Mouse (Mus musculus) kidney, adult 2 months (tissue): ENCODE measurements around the gene C130050O18Rik. TPM values are rescaled to one million over a fixed set of nuclear protein-coding genes. Genes with fewer than 3 reads are reported as not detected.

Experiments
- DNase-seq: peaks from one replicate; pipeline ENCODE4 v3.0.0; 2021
- H3K27ac ChIP-seq: fragments of 200-500 bp; 2 replicates; pipeline ENCODE4 v1.5.1; 2012; ENCODE audit warnings: low read depth, low read length, control low read depth, inconsistent platforms; ENCODE audit not compliant: insufficient read depth
- H3K27me3 ChIP-seq: fragments of 200-500 bp; replicated peaks from 2 replicates; pipeline ENCODE4 v1.6.1; 2012; ENCODE audit warnings: mild to moderate bottlenecking, moderate library complexity, low read length, inconsistent platforms; ENCODE audit not compliant: control insufficient read depth, insufficient read depth
- H3K36me3 ChIP-seq: fragments of 200-500 bp; 2 replicates; pipeline ENCODE4 v1.6.1; 2012; ENCODE audit warnings: mild to moderate bottlenecking, moderate library complexity, low read length, inconsistent platforms; ENCODE audit not compliant: control insufficient read depth, insufficient read depth
- H3K4me1 ChIP-seq: fragments of 200-500 bp; 2 replicates; pipeline ENCODE4 v1.6.1; 2011; ENCODE audit warnings: low read length; ENCODE audit not compliant: control insufficient read depth, insufficient read depth
- H3K4me3 ChIP-seq: fragments of 200-500 bp; 2 replicates; pipeline ENCODE4 v1.5.1; 2011; ENCODE audit warnings: mild to moderate bottlenecking, low read depth, low read length, control low read depth; ENCODE audit not compliant: insufficient read depth
- CTCF ChIP-seq: fragments of 200-500 bp; conservative IDR thresholded peaks from 2 replicates; pipeline ENCODE4 v1.5.1; 2011; ENCODE audit warnings: low read depth, mild to moderate bottlenecking, control low read depth, low read length, moderate library complexity, mixed read lengths; ENCODE audit not compliant: insufficient read depth, insufficient read length
- POLR2A ChIP-seq: fragments of 200-500 bp; IDR thresholded peaks from one replicate; pipeline ENCODE4 v1.6.1; 2011; ENCODE audit warnings: low read depth, low read length, control low read depth
- WGBS: fragments of 180-500 bp; shearing (Covaris S2); methylation state at CpG from one replicate; pipeline ENCODE4 v1.1.7; 2018; 5-methylcytosine and 5-hydroxymethylcytosine counted together
- polyA plus RNA-seq: library from polyadenylated mRNA; depleted of rRNA; stranded (reverse); fragments of >200 nt; gene quantifications from 2 replicates; pipeline ENCODE4 v1.2.3, GENCODE M21; 2012

Gene C130050O18Rik
- polyA plus RNA-seq, 1 experiment, result 3.0 TPM

DNA sequence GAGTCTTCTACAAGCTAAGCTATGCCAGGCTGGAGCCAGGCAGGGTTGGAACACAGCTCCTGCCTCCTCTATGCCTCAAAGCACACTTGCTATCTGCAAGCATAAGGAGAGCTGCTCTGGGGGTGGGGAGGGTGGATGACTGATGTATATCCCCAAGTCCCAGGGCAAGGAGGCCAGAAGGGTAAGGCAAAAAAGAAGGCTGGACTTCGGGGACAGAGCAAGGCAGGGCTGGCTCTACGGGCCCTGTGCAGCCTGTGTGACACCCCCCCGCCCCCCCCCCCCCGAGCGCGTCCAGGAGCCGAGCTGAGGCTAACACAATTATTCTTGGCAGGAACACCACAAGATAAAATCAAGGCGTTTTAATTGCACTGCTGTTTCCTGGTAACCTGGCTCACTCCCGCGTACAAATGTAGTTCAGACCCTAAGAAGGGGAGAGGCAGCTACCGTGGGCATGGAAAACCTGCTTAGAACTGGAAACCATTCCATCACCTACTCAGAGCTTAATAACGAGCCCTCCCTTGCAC, 24.8 kb downstream of the C130050O18Rik start:
- peak; percentile 68 for DNase-seq

DNA sequence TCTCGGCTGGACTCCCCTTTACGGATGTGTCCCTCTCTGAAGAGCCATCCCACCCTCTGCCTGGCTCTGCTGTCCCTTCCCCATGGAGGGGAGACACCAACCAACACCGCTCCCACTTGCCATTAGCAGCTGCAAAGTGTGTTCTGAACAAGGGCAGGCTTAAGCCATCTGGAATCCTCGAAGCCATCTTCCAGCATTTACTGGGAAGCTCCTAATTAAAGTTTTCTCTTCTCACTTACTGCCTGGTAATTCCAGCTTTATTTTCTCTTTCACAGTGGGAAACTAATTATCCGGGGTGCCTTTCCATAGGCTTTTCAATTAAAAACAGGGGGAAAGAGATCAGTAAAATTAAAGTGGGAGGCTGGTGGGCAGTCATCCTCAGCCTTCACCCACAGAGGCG, 27.3 kb downstream of the C130050O18Rik start:
- H3K36me3 ChIP-seq, result no peaks in the 10 kb centered on the region
- no peak overlapping the region for H3K27ac ChIP-seq
- no peak for TF ChIP-seq POLR2A
- no peak for TF ChIP-seq CTCF
- H3K27me3 ChIP-seq, result no peaks in the 10 kb centered on the region
- 78% methylated on average over 6 of the region's 6 CpGs for WGBS
- no peak overlapping the region for H3K4me3 ChIP-seq
- DNase-seq, result no peak
- peaks cover 3% of the 10 kb centered on the region; the same call in 1 of the 2 replicates for H3K4me1 ChIP-seq

More for the DNA sequence above, 24.8 kb downstream of the C130050O18Rik start:
- Histone ChIP-seq H3K4me3 (no peak overlapping the region), H3K36me3 (no peaks in the 10 kb centered on the region), H3K27ac (peak overlapping the region; percentile 53), H3K4me1 (peaks cover 3% of the 10 kb centered on the region; the same call in 1 of the 2 replicates), H3K27me3 (no peaks in the 10 kb centered on the region)
- TF ChIP-seq CTCF, result no peak
- no peak for TF ChIP-seq POLR2A
- WGBS, result 12% methylated on average over 12 of the region's 12 CpGs

DNA sequence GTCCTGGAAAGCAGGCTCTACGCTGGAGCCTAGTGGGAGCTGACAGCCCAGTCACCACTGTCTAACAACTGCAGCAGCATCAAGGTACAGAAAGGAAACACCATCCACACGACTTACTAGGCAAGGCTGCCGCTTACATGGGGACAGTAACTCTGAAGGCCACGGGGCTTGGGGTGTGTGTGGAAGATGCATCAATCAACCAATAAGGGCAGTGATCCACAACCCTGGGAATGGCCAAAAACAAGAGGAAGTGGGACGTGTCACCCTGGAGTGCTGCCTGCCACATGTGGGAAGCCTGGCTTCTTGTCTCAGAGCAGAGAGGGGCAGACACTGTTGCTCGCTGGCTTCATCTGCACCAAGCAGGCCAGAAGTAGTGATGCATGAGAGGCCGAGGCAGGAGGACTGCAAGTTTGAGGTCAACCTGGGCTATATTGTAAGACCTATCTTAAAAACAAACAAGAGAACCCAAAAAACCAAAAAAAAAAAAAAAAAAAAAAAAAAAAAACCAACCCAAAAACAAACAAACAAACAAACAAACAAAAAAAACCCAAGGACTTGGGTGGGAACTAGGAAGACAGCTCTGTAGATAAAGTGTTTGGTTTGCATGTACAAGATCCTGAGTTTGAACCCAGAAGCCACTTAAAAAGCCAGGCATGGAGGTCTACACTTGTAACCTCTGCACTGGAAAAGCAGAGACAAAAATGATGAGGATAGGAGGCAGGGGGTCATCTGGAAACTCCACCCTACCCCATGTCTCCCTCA, 27.8 kb downstream of the C130050O18Rik start:
- Histone ChIP-seq H3K27ac (no peak overlapping the region), H3K4me1 (peaks cover 3% of the 10 kb centered on the region; the same call in 1 of the 2 replicates), H3K4me3 (no peak overlapping the region), H3K27me3 (no peaks in the 10 kb centered on the region), H3K36me3 (no peaks in the 10 kb centered on the region)
- 72% methylated on average over 7 of the region's 7 CpGs for whole genome bisulfite sequencing
- no peak for TF ChIP-seq POLR2A
- no peak for TF ChIP-seq CTCF
- no peak for DNase-seq

DNA sequence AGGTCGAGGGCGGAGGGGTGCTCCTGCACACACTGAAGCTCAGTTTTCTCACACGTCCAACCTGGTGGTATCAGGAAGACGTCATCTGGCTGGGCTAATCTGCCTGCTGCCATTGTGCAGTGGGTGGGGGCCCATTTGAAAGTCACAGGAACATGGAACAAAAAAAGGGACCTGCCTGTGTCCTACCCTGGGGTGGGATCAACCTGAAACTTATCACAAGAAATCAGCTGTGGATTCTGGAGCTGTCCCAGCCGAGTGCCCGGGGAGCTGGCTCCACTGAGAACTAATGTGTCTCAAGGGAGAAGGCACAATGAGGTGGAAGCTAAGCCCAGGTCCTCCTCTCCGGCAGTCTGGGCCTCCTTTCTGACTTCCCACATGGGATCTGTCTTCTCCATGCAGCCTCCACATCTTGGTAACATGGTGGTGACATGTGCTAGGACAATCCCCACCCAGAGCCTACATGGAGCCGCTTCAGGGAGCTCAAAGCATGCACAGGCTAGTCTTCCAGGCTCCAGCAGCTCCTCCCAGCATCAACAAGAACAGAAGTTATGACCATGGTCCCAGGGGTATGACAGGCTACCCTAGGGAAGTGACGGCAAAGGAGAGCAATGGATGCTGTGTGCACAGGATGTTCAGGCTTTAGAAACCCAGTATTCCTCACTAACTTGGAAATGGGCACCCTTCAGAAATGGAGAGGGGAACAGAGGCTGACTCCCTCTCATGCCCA, 28.9 kb downstream of the C130050O18Rik start:
- no peak for DNase-seq
- Histone ChIP-seq H3K36me3 (no peaks in the 10 kb centered on the region), H3K4me3 (no peak overlapping the region), H3K27me3 (no peaks in the 10 kb centered on the region), H3K27ac (no peak overlapping the region), H3K4me1 (peaks cover 3% of the 10 kb centered on the region; the same call in 1 of the 2 replicates)
- TF ChIP-seq CTCF (no peak), POLR2A (no peak)
- WGBS, result 79% methylated on average over 9 of the region's 9 CpGs

DNA sequence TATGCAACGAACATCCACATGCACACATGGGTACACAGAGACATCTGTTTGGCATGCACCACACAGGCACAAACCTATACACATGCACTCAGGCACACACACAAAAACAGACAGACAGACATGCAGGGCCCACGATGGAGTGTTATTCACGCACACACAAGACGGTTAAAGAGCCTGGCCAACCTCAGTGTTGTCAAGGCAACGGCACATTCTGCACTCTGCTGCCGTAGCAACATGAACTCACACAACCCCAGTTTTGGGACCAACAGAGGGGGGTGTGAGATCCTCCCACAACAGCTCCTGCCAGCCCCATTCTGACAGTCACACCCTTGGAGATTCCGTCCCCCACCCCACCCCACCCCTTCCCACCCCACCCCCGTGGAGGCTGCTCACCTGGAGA, 29.9 kb downstream of the C130050O18Rik start:
- no peak overlapping the region for H3K4me3 ChIP-seq
- peaks cover 3% of the 10 kb centered on the region; the same call in 1 of the 2 replicates for H3K4me1 ChIP-seq
- 50% methylated on average over 8 of the region's 8 CpGs for WGBS
- no peaks in the 10 kb centered on the region for H3K27me3 ChIP-seq
- no peaks in the 10 kb centered on the region for H3K36me3 ChIP-seq
- DNase-seq, result no peak
- TF ChIP-seq CTCF (no peak), POLR2A (no peak)
- H3K27ac ChIP-seq, result no peak overlapping the region

DNA sequence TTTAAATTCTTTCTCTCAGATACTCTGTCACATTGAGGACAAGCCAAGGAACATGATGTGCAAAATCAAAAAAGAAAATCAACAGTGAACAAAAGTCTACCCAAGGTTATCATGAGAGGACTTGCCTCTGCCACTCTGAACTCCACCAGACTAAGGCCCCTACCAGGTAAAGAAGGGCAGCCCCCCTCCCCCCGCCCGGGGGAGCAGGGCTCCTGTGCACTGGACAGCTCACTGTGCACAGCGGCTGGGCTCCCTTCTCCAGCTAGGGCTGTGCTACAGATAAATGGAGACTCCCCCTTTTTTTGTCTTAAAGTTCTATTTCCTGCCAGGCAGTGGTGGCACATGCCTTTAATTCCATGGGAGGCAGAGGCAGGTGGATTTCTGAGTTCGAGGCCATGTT, 32.7 kb downstream of the C130050O18Rik start:
- TF ChIP-seq CTCF, result no peak
- TF ChIP-seq POLR2A, result no peak
- WGBS, result 90% methylated on average over 4 of the region's 4 CpGs
- no peaks in the 10 kb centered on the region for H3K36me3 ChIP-seq
- H3K4me3 ChIP-seq, result no peak overlapping the region
- H3K27me3 ChIP-seq, result no peaks in the 10 kb centered on the region
- H3K4me1 ChIP-seq, result no peaks in the 10 kb centered on the region
- H3K27ac ChIP-seq, result no peak overlapping the region
- DNase-seq, result no peak

DNA sequence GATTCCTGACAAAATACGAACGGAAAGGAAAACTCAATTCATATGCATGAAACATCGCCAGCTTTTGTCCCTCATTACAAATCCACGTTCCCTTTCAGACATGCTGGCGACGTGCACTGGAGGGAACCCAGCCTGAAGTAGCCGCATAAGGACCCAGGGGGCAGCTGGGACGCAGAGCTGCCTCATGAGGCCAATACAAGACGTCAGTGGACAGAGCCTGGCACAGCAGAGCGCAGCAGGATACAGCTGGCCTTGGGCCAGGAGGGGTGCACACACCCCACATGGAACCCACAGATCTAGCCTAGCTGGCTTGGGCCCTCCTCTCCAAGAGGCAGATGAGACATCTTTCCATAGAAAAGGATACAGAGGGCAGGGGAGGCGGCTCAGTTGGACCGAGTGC, 33.4 kb downstream of the C130050O18Rik start:
- TF ChIP-seq CTCF (no peak), POLR2A (no peak)
- H3K4me3 ChIP-seq, result no peak overlapping the region
- no peaks in the 10 kb centered on the region for H3K27me3 ChIP-seq
- H3K36me3 ChIP-seq, result no peaks in the 10 kb centered on the region
- DNase-seq, result no peak
- H3K4me1 ChIP-seq, result no peaks in the 10 kb centered on the region
- H3K27ac ChIP-seq, result no peak overlapping the region
- 86% methylated on average over 12 of the region's 12 CpGs for WGBS
